Mouse (Mus musculus) G1E (cell line): ENCODE data around the gene Gm7356. TPM values are rescaled to one million over a fixed set of nuclear protein-coding genes. Genes with fewer than 3 reads are reported as not detected.

ENCODE experiments used
- polyA plus RNA-seq: library from polyadenylated mRNA; stranded (reverse); fragments of >175 nt; gene quantifications from 2 replicates; pipeline ENCODE4 v1.2.3, GENCODE M21; 2012
- total RNA-seq, 2 experiments: library from RNA; stranded (forward) in 1 of 2; stranded (reverse) in 1 of 2; fragments of 200-1000 nt in 1 of 2; fragments of >200 nt in 1 of 2; fragmentation: Nextera tagmentation in 1 of 2; gene quantifications; 2 replicates each; pipeline ENCODE4 v1.2.3; 2014 to 2017

The Gm7356 gene
- total and polyA plus RNA-seq, 3 experiments: not detected

Other genes starting within 250 kb of the Gm7356 start
- gene Afdn, start 243.2 kb downstream of the Gm7356 start, total RNA-seq (2014; fragmentation: Nextera tagmentation): not detected in 2 replicates
- 0.64 and 0.87 TPM in 2 replicates for gene Afdn, start 243.2 kb downstream of the Gm7356 start, total RNA-seq (2017)
- 0.06 and 0.07 TPM in 2 replicates for gene Afdn, start 243.2 kb downstream of the Gm7356 start, polyA plus RNA-seq
- gene Tcte2, start 241.9 kb downstream of the Gm7356 start, total RNA-seq (2014; fragmentation: Nextera tagmentation): not detected in 2 replicates
- 0.12 and 0.16 TPM in 2 replicates for gene Tcte2, start 241.9 kb downstream of the Gm7356 start, total RNA-seq (2017)
- not detected in 2 replicates for gene Tcte2, start 241.9 kb downstream of the Gm7356 start, polyA plus RNA-seq
- gene Gm7168, start 55.3 kb downstream of the Gm7356 start, total RNA-seq (2014; fragmentation: Nextera tagmentation): not detected in 2 replicates
- 0.16 TPM in 1 of 2 replicates, not detected in the other for gene Gm7168, start 55.3 kb downstream of the Gm7356 start, total RNA-seq (2017)
- not detected in 2 replicates for gene Gm7168, start 55.3 kb downstream of the Gm7356 start, polyA plus RNA-seq
- not detected in 2 replicates for gene Gm7358, start 55.8 kb upstream of the Gm7356 start, total RNA-seq (2014; fragmentation: Nextera tagmentation)
- 0.11 TPM in 1 of 2 replicates, not detected in the other for gene Gm7358, start 55.8 kb upstream of the Gm7356 start, total RNA-seq (2017)
- not detected in 2 replicates for gene Gm7358, start 55.8 kb upstream of the Gm7356 start, polyA plus RNA-seq
- not detected in 2 replicates for gene Dact2, start 200.6 kb upstream of the Gm7356 start, total RNA-seq (2014; fragmentation: Nextera tagmentation)
- not detected in 2 replicates for gene Dact2, start 200.6 kb upstream of the Gm7356 start, total RNA-seq (2017)
- gene Dact2, start 200.6 kb upstream of the Gm7356 start, polyA plus RNA-seq: not detected in 2 replicates